Mouse (Mus musculus) C2C12 (cell line): ENCODE results near the gene Taf12.

ENCODE experiments used
- CEBPB ChIP-seq: IDR thresholded peaks from one replicate; pipeline ENCODE4 v1.6.1; 2011; ENCODE audit warnings: low read depth, mild to moderate bottlenecking, control low read depth, moderate library complexity
- CTCF ChIP-seq: IDR thresholded peaks from one replicate; pipeline ENCODE4 v1.5.1; 2011; ENCODE audit not compliant: control insufficient read depth, insufficient read depth, insufficient read length
- FOSL1 ChIP-seq: IDR thresholded peaks from one replicate; pipeline ENCODE4 v1.8.0; 2011; ENCODE audit warnings: mild to moderate bottlenecking, low read length; ENCODE audit not compliant: poor library complexity, insufficient read depth, severe bottlenecking
- MAX ChIP-seq: IDR thresholded peaks from one replicate; pipeline ENCODE4 v1.6.1; 2011; ENCODE audit warnings: mild to moderate bottlenecking, control low read depth
- USF1 ChIP-seq: IDR thresholded peaks from one replicate; pipeline ENCODE4 v1.6.1; 2011; ENCODE audit warnings: low read depth, mild to moderate bottlenecking, control low read depth, moderate library complexity

DNA sequence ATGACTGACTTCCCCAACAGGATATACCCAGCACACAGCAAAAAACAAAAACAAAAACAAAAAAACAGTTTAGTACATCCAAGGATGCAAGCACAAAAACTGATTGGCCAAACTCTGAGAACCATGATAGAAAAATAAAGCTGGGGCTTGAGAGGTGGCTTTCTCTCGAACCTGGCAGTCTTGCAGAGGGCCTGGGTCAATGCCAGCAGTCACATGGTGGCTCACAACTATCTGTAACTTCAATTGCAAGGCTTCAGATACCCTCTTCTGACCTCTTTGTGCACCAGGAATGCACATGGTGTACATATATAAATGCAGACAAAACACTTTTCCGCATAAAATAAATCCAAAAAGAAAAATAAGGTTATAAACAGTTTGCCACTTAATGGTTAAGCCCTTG, 1.0 kb upstream of the Taf12 start:
- TF ChIP-seq FOSL1 (no peak), MAX (no peak), CTCF (no peak), USF1 (peak; percentile 43), CEBPB (no peak)
